Mouse (Mus musculus): ENCODE measurements around the gene Gm45713. TPM values are rescaled to one million over a fixed set of nuclear protein-coding genes. Genes with fewer than 3 reads are reported as not detected.

Gm45713 gene
- polyA plus RNA-seq, 1 experiment: 1.5 TPM

DNA sequence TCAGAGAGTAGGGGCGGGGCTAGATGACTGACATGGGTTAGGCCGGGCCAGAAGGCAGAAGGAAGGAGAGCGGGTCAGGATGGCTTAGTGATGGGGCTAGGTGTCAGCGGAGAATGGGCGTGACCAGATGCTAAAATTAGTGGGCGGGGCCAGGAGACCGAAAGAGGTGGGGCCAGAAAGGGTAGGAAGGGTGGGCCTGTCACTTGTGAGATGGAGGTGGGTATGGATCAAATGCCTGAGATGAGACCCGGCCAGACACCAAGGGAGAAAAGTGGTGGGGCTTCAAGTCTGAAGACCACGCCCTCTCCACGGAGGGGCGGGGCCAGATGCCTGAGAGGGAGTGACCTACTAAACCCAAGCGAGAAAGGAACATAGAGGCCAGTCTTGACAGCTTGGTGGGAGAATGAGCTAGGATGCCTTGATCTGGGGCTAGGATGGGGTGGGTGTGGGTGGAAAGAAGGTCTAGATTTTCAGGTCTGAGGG, 1.4 kb downstream of the Gm45713 start:
- no peak for TF ChIP-seq GATA1 (IDR thresholded peaks at IDR 0.05; ENCODE audit: low read length)

DNA sequence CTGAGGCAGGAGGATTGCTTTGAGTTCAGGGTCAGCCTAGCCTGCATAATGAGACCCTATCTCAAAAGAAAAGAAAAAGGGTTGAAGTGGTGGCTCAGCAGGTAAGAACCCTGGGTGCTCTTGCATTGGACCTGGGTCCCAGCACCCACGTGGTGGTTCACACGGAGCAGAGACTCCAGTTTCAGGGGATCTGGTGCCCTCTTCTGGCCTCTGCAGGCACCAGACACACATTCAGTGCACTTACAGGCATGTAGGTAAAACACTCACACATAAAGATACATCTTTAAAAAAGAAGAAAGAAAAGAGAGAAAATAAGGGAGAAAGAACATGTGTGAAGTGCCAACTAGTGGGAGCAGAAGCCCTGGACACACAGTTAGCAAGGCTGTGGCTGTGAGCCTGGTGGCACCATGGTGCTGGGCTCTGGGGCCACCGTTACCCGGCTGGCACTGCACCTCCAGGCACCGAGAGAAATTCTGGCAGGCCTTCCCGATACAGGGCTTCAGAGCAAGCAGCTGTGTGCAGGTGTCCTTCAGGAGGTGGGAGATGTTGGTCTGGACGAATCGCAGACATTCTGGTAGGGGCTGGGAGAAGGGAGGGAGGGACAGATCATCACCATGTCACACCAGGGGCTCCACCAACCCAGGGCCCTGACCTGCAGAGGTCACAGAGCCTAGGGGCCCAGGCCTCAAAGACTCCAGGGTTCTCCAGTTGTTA, 2.4 kb downstream of the Gm45713 start:
- no peak for TF ChIP-seq GATA1 (IDR thresholded peaks at IDR 0.05; ENCODE audit: low read length)

DNA sequence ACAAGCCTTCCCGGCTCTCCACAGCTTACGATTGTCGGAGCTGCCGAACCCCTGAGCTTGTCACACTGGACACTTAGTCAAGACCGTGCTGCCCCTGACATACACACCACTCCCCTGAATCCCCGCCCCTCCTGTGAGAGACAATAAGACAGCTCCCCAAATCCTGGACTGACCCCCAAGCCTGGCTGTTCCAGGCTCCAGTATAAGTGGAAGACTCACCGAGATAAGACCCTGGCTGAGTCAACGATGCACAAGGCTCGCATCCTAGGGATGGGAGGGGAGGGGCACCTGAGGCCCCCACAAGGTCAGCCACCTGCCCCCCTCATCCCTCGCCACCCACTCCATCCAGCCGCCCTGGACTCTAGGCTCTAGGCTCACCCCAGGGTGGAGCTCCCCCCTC, 4.2 kb downstream of the Gm45713 start:
- no peak for TF ChIP-seq GATA1 (IDR thresholded peaks at IDR 0.05; ENCODE audit: low read length)

DNA sequence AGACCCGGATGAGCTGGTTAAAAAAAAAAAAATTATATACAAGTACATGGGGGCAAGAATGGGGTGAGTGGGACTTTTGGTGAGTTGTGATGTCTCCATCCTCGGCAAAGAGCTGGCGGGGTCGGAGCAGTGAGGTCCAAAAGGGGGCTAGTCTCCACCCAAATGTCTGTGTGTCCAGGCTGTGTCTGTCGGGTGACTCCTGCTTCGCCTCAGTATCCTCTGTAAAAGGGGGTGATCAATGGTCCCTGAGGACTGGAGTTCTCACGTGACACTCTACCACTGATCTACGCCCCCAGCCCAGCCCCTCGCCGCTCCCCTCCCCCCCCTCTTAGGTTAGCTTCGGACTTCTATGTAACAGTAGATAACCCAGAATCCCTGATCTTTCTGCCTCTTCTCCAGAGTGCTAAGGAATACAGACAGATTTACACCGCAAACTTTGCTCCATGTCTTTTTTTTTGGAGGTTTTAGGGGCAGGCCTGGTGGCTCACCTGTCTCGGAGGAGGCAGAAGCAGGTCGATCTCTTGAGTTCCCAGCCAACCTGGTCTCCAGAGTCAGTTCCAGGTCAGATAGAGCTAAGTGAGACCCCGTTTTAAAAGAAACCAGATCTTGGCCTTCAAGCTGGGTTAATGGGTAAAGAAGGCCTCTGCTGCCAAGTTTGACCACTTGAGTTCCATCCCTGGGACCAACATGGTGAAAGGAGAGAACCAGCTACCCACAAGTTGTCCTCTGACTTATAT, 6.1 kb downstream of the Gm45713 start:
- no peak for TF ChIP-seq GATA1 (IDR thresholded peaks at IDR 0.05; ENCODE audit: low read length)

DNA sequence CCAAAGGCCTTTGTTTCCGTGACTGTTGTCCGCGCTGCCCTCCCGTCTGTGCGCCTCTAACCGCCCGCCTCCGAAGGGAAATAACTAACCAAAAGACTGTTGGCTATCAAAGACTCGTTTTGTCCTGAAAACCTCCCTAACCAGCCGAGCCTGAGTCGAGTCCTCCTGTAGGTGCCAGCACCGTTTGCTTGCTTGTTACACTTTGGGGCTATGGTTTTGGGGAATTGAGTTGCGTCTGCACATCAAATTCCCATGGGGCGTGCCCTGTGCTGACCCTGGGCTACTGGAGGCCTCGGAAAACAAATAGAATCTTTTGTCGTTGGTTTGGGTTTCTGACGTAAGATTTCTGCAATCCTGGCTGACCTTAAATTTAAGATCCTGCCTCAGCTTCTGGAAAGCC, 6.7 kb downstream of the Gm45713 start:
- no peak for TF ChIP-seq GATA1 (IDR thresholded peaks at IDR 0.05; ENCODE audit: low read length)

DNA sequence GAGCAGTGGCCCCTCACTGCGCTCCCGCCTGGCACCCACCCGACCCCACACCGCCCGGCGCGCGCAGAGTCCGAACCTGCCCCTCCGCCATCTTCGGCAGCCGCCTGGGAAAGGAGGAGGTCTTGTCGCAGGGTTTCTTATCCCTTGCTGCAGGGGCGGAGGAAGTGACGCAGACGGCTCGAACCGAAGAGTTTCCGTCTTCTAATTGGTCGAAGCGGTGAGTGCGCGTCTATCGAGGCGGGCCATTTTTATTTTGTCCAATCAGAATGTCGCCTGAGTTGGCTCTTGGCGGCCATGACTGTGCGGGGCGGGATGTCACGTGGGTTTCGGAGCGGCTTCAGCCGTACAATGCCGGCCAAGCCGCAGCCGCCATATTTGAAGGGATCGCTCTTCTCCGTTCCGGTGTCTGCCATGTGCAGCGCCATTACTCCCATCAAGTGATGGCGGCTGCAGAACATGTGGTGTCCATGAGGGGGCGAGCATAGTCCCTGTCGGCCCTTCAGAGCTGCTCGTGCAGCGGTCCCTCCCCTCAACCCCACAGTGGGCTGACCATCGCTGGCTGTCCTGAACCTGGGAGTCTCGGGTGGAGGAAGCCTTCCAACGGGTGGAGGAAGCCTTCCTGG, 7.3 kb downstream of the Gm45713 start, which contains the start of gene Rpl13a:
Gene Rpl13a, minus strand, starts transcription at position 138 of the 623 bp plus-strand sequence.
- no peak for TF ChIP-seq GATA1 (IDR thresholded peaks at IDR 0.05; ENCODE audit: low read length)

DNA sequence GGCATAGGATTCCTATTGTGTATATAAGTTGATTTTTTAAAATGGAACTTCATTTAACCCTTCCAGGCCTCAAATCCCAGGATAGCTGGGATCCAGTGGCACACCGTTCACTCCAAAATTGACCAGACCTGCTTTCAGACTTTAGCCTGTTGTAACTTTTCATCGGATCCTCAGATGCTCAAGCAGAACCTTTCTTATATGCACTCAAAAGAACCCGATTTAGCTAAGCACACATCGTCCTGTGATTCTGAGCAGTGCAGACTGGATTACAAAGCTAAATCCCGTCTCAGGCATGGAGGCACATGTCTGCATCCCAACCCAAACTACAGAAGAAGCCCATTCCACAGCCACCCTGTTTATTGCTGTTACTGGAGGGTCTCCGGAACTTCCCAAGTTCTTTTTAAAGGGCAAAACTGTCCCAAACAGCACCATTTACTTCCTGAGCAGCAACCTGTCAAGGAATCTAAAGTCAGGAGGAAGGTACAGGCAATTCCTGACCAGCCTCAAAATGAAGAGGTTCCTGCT, 8.3 kb downstream of the Gm45713 start:
- no peak for TF ChIP-seq GATA1 (IDR thresholded peaks at IDR 0.05; ENCODE audit: low read length)

DNA sequence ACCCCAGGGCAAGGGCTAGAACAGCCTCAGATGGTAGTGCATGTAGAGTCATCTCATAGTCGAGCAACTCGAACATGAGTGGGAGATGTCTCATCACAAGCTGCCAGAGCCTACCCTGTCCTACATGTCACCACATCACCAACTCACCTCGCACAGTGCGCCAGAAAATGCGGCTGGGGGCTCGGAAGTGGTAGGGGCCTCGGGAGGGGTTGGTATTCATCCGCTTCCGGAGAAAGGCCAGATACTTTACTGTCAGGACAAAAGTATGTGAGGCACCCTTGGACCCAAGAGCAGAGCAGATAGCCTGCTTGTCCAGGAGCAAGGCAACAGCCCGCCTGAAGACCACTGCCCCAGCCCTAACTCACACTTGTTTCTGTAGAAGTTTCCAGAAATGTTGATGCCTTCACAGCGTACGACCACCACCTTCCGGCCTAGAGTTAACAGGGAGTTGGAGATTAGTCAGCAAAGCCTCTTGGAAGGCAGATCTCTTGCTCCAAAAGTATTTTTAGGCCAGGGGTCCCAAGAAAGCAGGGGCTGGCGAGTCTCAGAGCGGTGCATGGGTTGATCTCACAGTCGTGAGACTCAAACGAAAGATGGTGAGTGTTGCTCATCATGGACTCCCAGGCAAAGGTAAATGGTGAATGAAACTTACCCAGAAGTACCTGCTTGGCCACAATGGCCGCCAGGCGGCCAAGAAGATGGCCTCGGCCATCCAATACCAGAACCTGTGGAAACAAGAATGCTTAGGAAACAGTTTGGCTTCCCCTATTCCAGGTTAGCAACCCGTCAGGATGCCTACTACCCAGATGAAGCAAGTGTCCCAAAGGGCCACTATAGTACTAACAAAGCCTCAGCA, 9.0 kb downstream of the Gm45713 start:
- TF ChIP-seq GATA1 (IDR thresholded peaks at IDR 0.05; ENCODE audit: low read length): no peak

DNA sequence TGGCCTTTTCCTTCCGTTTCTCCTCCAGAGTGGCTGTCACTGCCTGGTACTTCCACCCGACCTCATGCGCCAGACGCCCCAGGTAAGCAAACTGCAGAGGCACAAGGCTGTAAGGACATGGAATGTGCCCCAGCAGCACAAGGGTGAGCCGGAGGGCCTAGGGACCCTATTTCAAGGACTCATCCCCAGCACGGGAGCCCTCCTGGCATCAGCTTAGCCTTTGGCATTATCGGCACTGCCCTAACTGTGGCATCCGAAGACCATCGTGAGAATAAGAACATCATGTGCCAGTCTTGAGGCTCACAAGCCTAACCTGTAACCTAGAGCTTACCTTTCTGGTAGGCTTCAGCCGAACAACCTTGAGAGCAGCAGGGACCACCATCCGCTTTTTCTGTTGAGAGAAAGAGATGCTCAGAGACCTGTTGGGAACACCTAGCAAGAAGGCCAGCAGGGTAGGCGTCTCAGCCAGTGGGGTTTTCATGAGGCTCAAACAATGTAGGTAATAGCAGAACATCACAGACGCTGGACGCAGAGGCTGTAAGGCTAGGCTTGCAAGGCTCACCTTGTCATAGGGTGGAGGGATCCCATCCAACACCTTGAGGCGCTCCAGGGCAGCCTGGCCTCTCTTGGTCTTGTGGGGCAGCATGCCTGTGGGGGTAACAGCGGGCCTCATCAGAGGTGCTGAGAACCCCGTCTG, 9.7 kb downstream of the Gm45713 start:
- TF ChIP-seq GATA1 (IDR thresholded peaks at IDR 0.05; ENCODE audit: low read length): no peak

DNA sequence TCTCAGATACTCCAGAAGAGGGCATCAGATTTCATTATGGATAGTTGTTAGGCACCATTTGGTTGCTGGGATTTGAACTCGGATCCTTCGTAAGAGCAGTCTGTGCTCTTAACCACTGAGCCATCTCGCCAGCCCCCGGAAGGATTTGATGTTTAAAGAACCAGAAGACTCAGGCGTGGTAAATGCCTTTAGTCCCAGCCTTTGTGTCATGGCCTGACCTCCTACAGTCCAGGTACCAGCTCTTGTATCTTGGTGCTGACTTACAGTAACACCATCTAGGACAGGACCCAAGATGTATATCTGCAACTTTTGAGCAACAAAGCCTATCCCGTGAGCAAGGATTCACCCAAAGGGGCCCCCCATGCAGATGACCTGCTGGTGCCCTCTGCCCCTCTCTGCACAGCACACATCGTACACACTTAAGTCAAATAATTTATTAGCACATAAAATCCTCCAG, 10.9 kb downstream of the Gm45713 start:
- no peak for TF ChIP-seq GATA1 (IDR thresholded peaks at IDR 0.05; ENCODE audit: low read length)

DNA sequence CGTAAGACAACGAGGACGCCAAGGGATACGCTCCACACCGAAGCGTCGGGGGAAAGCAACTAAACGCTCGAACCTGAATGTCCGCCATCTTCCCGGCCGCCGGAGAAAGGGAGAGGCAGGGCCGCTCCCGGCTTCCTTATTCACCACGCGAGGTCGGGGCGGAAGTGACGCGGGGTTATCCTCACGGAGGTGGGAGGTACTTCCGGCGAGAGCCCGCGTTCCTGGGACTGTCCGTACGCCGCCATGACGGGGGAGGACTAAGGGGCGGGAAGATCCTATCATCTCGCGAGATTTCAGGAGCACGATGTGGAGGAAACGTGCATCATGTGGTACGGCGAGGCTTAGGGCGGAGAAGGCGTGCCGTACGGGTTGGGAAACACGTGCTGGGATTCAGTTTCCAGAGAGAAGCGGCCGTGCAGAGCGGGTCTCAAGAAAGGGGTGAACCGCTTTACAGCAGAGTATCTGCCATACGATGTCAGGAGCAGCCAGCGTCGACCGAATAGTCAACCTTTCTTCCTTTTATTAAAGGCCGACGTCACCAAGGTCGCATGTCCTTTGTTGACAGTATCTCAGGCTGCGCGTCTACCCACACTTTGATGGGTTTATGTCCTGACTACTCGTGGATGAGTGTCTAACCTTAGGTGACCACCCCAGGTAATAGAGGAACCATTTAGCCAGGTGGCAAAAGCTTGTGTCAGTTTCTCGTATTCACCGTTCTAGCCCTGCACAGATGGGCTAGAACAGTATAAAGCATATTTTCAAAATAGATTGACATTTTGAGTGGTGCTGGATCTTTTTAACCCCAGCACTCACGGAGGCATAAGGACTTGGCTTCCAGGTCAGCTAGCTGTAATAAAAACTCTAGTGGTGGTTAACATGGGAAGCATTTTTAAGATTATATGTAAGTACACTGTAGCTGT, 11.5 kb downstream of the Gm45713 start, which contains the start of gene Rps11:
Gene Rps11, minus strand, starts transcription at position 216 of the 920 bp plus-strand sequence.
- TF ChIP-seq GATA1 (IDR thresholded peaks at IDR 0.05; ENCODE audit: low read length): no peak

DNA sequence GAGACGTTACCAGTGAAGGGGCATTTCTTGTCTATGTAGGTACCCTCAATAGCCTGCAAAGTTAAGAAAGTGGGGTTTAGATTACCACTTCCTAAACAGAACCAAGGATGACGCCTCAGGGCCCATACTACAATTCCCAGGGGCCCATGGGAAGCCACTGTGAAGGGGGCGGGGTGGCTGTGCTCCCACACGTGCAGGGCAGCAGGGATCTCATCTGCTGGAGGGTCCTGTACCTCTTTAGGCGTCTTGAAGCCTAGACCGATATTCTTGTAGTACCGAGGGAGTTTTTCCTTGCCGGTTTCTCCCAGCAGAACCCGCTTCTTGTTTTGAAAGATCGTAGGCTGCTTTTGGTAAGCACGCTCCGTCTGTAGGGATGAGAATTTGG, 12.9 kb downstream of the Gm45713 start:
- TF ChIP-seq GATA1 (IDR thresholded peaks at IDR 0.05; ENCODE audit: low read length): no peak

DNA sequence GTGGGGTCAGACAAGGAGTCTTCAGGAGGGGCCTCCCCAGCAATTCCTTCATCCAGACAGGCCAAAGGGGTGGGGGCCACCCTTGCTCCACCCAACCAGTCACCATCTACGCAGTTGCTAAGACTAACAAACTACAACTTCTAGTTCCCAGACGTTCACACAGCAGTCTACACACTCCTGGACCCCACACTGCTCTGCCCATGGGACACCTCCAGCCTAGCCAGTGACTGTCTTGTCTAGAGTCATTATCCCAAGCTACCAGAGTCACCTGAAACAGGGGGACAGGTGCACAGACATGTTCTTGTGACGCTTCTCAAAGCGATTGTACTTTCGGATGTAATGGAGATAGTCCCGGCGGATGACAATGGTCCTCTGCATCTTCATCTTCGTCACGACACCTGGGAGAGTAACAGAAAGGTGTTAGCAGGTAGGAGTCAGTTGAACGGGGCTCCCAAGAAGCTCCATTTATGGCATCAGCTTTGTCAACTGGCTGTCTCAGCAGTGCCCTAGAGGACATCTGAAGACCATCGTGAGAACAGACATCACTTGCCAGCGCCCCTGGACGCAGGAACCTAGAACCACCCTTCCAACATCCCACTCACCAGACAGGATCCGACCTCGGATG, 13.4 kb downstream of the Gm45713 start:
- no peak for TF ChIP-seq GATA1 (IDR thresholded peaks at IDR 0.05; ENCODE audit: low read length)
